Mouse (Mus musculus): Measurements from ENCODE around the gene Nt5dc2. TPM values are rescaled to one million over a fixed set of nuclear protein-coding genes. Genes with fewer than 3 reads are reported as not detected.
A peak's percentile ranks its signal among the peaks of the same experiment; 100 is the strongest.

Nt5dc2 gene
- polyA plus RNA-seq, 1 experiment from 2014 or later = 179 TPM

DNA sequence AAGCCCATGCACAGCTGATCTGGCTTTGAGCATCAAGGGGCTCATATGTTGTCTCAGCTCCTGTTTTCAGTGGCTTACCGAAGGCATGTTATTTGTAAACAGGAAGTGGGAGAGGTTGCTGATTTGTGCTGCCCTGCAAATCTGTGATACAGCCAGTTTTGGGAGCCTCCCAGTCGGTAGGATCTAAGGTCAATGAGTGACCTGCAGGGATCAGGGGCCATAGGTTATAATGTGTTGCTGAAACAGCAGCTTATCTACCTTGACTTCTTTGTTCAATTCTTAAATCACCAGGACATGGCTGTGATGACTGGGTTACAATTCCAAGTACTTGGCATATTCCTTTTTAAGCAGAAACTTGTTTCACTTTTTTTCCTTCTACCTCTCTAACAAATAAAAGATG is 15.3 kb upstream of the Nt5dc2 start:
- H3K4me1 ChIP-seq (ENCODE audit: control insufficient read depth, low read depth, low read length) = peaks cover 11% of the 10 kb centered on the region
- H3K9ac ChIP-seq (ENCODE audit: low read depth, low read length) = no peak overlapping the region
- peaks cover 33% of the 10 kb centered on the region for H3K36me3 ChIP-seq (ENCODE audit: control insufficient read depth, insufficient read depth)
- 43% methylated on average over 2 of the region's 2 CpGs for WGBS (ENCODE audit: insufficient replicate concordance)
- H3K27me3 ChIP-seq (ENCODE audit: control insufficient read depth, insufficient read depth, low read depth, low read length) = no peaks in the 10 kb centered on the region
- H3K9me3 ChIP-seq (replicated peaks; ENCODE audit: control insufficient read depth, low read length) = no peaks in the 10 kb centered on the region
- H3K27ac ChIP-seq (ENCODE audit: low read length) = no peak overlapping the region
- H3K4me2 ChIP-seq (ENCODE audit: low read depth, low read length) = no peak overlapping the region
- ATAC-seq (ENCODE audit: low read depth) = no peak
- H3K4me3 ChIP-seq (ENCODE audit: low read depth, low read length) = no peak overlapping the region

GRCm38 (mm10) chr14:31125106-31126075 is 5.5 kb upstream of the Nt5dc2 start:
- Histone ChIP-seq H3K27ac (ENCODE audit: low read length) (peak overlapping the region; percentile 10), H3K4me3 (ENCODE audit: low read depth, low read length) (no peak overlapping the region), H3K4me2 (ENCODE audit: low read depth, low read length) (peak overlapping the region; percentile 44; the same call in 1 of the 2 replicates), H3K9ac (ENCODE audit: low read depth, low read length) (no peak overlapping the region), H3K4me1 (ENCODE audit: control insufficient read depth, low read depth, low read length) (peaks cover 44% of the 10 kb centered on the region), H3K36me3 (ENCODE audit: control insufficient read depth, insufficient read depth) (peaks cover 8% of the 10 kb centered on the region; the same call in 1 of the 2 replicates), H3K9me3 (replicated peaks; ENCODE audit: control insufficient read depth, low read length) (no peaks in the 10 kb centered on the region), H3K27me3 (ENCODE audit: control insufficient read depth, insufficient read depth, low read depth, low read length) (no peaks in the 10 kb centered on the region)
- no peak for ATAC-seq (ENCODE audit: low read depth)
- WGBS (ENCODE audit: insufficient replicate concordance) = 53% methylated on average over 9 of the region's 9 CpGs

DNA sequence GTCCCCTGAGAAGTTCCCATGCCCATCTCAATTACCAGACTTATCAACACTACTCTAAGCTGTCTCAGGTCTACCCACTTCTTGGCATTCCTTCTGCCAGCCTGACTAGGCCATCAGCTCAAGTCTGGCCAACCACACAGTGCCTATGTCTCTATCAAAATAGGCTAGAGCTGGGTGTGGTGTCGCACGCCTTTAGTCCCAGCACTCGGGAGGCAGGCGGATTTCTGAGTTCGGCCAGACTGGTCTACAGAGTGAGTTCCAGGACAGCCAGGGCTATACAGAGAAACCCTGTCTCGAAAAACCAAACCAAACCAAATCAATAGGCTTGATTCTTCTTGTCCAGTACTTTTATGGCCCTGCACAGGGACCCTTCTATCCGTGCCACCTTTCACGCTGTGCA is 4.0 kb upstream of the Nt5dc2 start:
- Histone ChIP-seq H3K4me3 (ENCODE audit: low read depth, low read length) (peak overlapping the region; percentile 38), H3K27ac (ENCODE audit: low read length) (peak overlapping the region; percentile 54), H3K9ac (ENCODE audit: low read depth, low read length) (peak overlapping the region; percentile 26; the same call in 1 of the 2 replicates)

DNA sequence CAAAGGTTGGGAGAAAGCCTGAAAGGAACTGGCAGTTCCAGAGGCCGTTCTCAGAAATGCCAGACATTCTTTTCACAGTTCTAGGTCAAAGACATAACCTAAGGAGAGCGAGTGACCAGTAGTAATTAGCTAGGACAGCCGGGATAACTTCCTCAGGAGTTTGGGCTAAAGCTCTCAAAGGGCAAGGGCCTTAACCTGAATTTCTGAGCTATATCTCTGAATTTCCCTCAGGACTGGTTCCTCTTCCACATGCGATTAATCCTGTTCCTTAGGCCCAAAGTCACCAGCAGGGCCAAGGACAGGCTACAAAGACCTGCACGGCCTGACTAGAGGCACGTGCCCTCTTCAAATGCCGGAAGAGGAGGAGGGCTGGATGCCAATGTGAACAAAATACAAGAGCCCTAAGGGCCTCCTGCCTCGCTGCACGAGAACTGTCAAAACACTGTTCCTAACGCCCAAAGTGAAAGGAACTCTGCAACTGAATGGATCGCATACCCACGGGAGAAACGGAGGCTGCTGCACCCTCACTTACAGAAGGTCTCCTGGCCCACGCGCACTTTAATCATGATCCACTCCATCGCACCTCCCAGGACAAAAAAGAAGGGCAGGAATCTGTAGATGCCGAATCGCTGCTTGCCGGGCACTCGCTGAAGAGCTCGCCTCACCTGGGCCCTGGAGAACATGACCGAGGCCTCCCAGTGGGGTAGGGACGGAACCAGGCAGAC is 2.6 kb upstream of the Nt5dc2 start:
- Histone ChIP-seq H3K27ac (ENCODE audit: low read length) (peak overlapping the region; percentile 89), H3K9ac (ENCODE audit: low read depth, low read length) (peak overlapping the region; percentile 85), H3K4me3 (ENCODE audit: low read depth, low read length) (peak overlapping the region; percentile 92), H3K4me1 (ENCODE audit: control insufficient read depth, low read depth, low read length) (peaks cover 65% of the 10 kb centered on the region), H3K4me2 (ENCODE audit: low read depth, low read length) (peak overlapping the region; percentile 88), H3K36me3 (ENCODE audit: control insufficient read depth, insufficient read depth) (no peaks in the 10 kb centered on the region; the same call in 1 of the 2 replicates), H3K9me3 (replicated peaks; ENCODE audit: control insufficient read depth, low read length) (no peaks in the 10 kb centered on the region), H3K27me3 (ENCODE audit: control insufficient read depth, insufficient read depth, low read depth, low read length) (no peaks in the 10 kb centered on the region)
- under 1% methylated on average over 23 of the region's 23 CpGs for WGBS (ENCODE audit: insufficient replicate concordance)
- ATAC-seq (ENCODE audit: low read depth) = peak; percentile 1

More for the DNA sequence above, 4.0 kb upstream of the Nt5dc2 start:
- ATAC-seq (ENCODE audit: low read depth) = no peak
- H3K27me3 ChIP-seq (ENCODE audit: control insufficient read depth, insufficient read depth, low read depth, low read length) = no peaks in the 10 kb centered on the region
- H3K36me3 ChIP-seq (ENCODE audit: control insufficient read depth, insufficient read depth) = peaks cover 4% of the 10 kb centered on the region; the same call in 1 of the 2 replicates
- H3K4me2 ChIP-seq (ENCODE audit: low read depth, low read length) = peak overlapping the region; percentile 44
- peaks cover 50% of the 10 kb centered on the region for H3K4me1 ChIP-seq (ENCODE audit: control insufficient read depth, low read depth, low read length)
- no peaks in the 10 kb centered on the region for H3K9me3 ChIP-seq (replicated peaks; ENCODE audit: control insufficient read depth, low read length)
- WGBS (ENCODE audit: insufficient replicate concordance) = 64% methylated on average over 8 of the region's 8 CpGs

GRCm38 (mm10) chr14:31128826-31129219 is 2.0 kb upstream of the Nt5dc2 start, which contains the start of gene Smim4:
Smim4 (minus strand) TSS chr14:31128956.
- H3K4me3 ChIP-seq (ENCODE audit: low read depth, low read length) = peak within 1 kb of the TSS; percentile 92
- H3K4me1 ChIP-seq (ENCODE audit: control insufficient read depth, low read depth, low read length) = peaks cover 70% of the 10 kb centered on the region
- H3K27me3 ChIP-seq (ENCODE audit: control insufficient read depth, insufficient read depth, low read depth, low read length) = no peaks in the 10 kb centered on the region
- H3K4me2 ChIP-seq (ENCODE audit: low read depth, low read length) = peak within 1 kb of the TSS; percentile 88
- H3K9ac ChIP-seq (ENCODE audit: low read depth, low read length) = peak within 1 kb of the TSS; percentile 85
- ATAC-seq (ENCODE audit: low read depth) = peak; percentile 91
- H3K9me3 ChIP-seq (replicated peaks; ENCODE audit: control insufficient read depth, low read length) = no peaks in the 10 kb centered on the region
- H3K36me3 ChIP-seq (ENCODE audit: control insufficient read depth, insufficient read depth) = no peaks in the 10 kb centered on the region; the same call in 1 of the 2 replicates
- peak within 1 kb of the TSS; percentile 89 for H3K27ac ChIP-seq (ENCODE audit: low read length)
- WGBS (ENCODE audit: insufficient replicate concordance) = under 1% methylated on average over 33 of the region's 33 CpGs

- Histone ChIP-seq H3K27ac (ENCODE audit: low read length) (peak overlapping the region; percentile 54), H3K9me3 (replicated peaks; ENCODE audit: control insufficient read depth, low read length) (no peaks in the 10 kb centered on the region), H3K4me3 (ENCODE audit: low read depth, low read length) (peak overlapping the region; percentile 92), H3K36me3 (ENCODE audit: control insufficient read depth, insufficient read depth) (peaks cover under 1% of the 10 kb centered on the region; the same call in 1 of the 2 replicates), H3K27me3 (ENCODE audit: control insufficient read depth, insufficient read depth, low read depth, low read length) (no peaks in the 10 kb centered on the region), H3K9ac (ENCODE audit: low read depth, low read length) (peak overlapping the region; percentile 58), H3K4me1 (ENCODE audit: control insufficient read depth, low read depth, low read length) (peaks cover 72% of the 10 kb centered on the region), H3K4me2 (ENCODE audit: low read depth, low read length) (peak overlapping the region; percentile 92)
- 53% methylated on average over 15 of the region's 15 CpGs for WGBS (ENCODE audit: insufficient replicate concordance)
- no peak for ATAC-seq (ENCODE audit: low read depth)
Measured at GRCm38 (mm10) chr14:31129326-31130235, 1.3 kb upstream of the Nt5dc2 start.

DNA sequence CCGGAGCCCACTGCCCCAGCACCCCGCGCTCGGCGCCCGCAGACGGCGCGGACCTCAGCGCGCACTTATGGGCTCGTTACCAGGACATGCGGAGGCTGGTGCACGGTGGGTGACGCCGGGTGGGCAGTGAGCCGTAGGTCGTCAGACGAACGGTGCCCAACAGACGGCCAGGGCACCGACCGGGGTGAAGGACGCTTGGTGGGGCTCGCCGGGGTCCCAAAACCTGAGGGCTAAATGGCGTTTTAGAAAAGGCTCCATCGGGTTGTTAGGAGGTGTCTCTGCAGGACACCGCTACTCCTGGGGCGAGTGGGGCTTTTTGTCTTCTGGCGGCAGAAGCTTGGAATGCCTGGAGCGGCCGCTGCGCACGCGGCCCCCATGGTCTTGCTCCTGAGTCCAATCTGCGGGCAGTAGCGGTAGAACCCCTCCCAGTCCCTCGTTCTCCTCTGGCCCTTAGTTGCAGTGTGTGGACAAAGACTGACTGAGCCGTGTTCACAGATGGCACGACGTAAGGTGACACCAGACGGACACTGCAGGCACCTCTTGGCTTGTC is 494 bp downstream of the Nt5dc2 start:
- ATAC-seq (ENCODE audit: low read depth) = no peak
- under 1% methylated on average over 43 of the region's 43 CpGs for WGBS (ENCODE audit: insufficient replicate concordance)
- Histone ChIP-seq H3K9ac (ENCODE audit: low read depth, low read length) (peak overlapping the region; percentile 86), H3K4me1 (ENCODE audit: control insufficient read depth, low read depth, low read length) (peaks cover 55% of the 10 kb centered on the region), H3K27ac (ENCODE audit: low read length) (peak overlapping the region; percentile 70), H3K27me3 (ENCODE audit: control insufficient read depth, insufficient read depth, low read depth, low read length) (no peaks in the 10 kb centered on the region), H3K4me3 (ENCODE audit: low read depth, low read length) (peak overlapping the region; percentile 83), H3K9me3 (replicated peaks; ENCODE audit: control insufficient read depth, low read length) (no peaks in the 10 kb centered on the region), H3K36me3 (ENCODE audit: control insufficient read depth, insufficient read depth) (peaks cover 14% of the 10 kb centered on the region), H3K4me2 (ENCODE audit: low read depth, low read length) (peak overlapping the region; percentile 92)

- H3K4me2 ChIP-seq (ENCODE audit: low read depth, low read length) = peak overlapping the region; percentile 92
- H3K27me3 ChIP-seq (ENCODE audit: control insufficient read depth, insufficient read depth, low read depth, low read length) = no peaks in the 10 kb centered on the region
- H3K4me1 ChIP-seq (ENCODE audit: control insufficient read depth, low read depth, low read length) = peaks cover 48% of the 10 kb centered on the region
- H3K36me3 ChIP-seq (ENCODE audit: control insufficient read depth, insufficient read depth) = peaks cover 18% of the 10 kb centered on the region
- H3K9me3 ChIP-seq (replicated peaks; ENCODE audit: control insufficient read depth, low read length) = no peaks in the 10 kb centered on the region
- peak overlapping the region; percentile 86 for H3K9ac ChIP-seq (ENCODE audit: low read depth, low read length)
- peak overlapping the region; percentile 62 for H3K27ac ChIP-seq (ENCODE audit: low read length)
- WGBS (ENCODE audit: insufficient replicate concordance) = 4% methylated on average over 6 of the region's 6 CpGs
- no peak for ATAC-seq (ENCODE audit: low read depth)
- peak overlapping the region; percentile 83 for H3K4me3 ChIP-seq (ENCODE audit: low read depth, low read length)
Measured at GRCm38 (mm10) chr14:31132031-31132430, 1.2 kb downstream of the Nt5dc2 start.
